Mouse (Mus musculus): ENCODE measurements around the gene Celsr3. TPM values are rescaled to one million over a fixed set of nuclear protein-coding genes. Genes with fewer than 3 reads are reported as not detected.

Gene Celsr3
- polyA plus RNA-seq (2015; fragmentation: Nextera tagmentation; extraction: Ambion mirVana): 0.06 TPM in 2 replicates

DNA sequence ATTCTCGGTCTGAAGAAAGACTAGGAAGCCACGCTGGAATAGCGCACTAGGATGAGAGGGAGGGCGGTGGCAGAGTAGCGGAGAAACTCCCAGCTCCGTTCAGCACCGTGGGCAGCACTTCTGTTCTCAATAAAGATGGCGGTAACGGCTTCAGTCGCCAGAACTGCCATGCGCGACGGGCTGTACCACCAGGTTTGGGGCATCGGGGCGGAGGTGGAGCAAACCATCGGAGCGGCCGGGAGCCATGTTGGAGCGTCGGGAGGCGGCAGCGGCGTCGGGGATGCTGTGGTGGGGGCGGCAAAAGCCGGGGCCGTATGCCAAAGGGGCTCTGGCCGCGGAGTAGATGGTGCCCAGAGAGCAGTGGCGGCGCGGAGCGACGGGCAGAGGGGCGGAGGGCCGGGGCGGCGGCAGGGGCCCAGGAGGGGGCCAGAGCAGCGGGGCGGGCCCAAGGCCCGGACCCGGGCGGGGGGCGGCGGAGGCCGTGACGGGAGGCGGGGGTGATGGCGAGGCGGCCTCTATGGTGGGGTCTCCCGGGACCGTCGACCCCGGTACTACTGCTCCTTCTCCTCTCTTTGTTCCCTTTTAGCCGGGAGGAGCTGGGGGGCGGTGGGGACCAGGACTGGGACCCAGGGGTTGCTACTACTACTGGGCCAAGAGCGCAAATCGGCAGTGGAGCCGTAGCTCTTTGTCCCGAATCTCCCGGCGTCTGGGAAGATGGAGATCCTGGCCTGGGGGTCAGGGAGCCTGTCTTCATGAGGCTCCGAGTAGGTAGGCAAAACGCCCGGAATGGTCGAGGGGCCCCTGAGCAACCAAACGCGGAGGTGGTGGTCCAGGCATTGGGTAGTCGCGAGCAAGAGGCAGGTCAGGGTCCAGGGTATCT is at the start of gene Celsr3:
Gene Celsr3 (plus strand): TSS at position 501 of the 880 bp plus-strand sequence.

DNA sequence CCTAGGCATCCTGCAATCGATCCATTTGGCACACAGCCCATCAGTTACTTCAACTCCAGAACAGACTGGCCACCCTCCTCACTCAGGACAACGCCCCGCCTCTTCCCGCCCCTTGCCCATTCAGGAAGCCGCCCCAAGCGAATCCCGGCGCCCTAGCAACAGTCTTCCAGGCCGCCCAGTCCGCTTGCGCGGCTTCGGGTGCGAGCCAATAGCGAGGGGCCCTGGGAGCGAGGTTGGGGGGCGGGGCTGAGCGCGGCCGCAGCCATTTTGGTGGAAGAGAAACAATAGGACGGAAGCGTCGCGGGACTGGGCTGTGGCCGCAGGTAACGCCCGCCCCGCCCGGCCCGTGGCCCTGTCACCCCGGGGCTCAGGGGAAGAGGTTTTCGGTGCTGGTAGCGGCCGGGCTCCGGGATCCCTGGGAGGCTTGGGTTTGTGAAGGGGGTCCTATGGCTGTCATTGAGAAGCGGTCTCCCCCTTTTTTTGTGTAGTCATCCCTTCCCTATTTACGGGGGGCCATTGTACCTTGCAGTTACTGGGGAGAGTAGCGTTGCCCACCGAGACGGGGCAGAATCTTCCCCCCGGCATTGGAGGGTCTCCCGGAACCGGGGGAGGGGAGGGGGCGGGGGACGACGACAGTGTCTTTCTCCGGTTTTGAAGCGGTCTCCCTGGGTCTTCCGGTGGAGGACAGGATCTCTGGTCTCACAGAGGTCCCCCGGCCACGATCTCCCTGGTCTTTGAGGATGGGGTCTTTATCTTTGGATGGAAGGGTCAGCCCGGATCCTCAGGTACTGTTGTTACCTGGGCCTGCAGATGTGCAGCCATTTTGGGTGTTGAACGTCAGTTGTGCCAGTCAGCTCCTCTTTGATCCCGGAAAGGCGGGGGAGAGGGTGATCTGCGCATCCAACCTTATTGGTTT is 42.3 kb upstream of the Celsr3 start, which contains the start of gene Ip6k2:
Gene Ip6k2 (plus strand): TSS at position 249 of the 916 bp plus-strand sequence.

GRCm38 (mm10) chr9:108808163-108808665 is 17.9 kb upstream of the Celsr3 start, which contains the start of gene Nckipsd:
TSS of gene Nckipsd (plus strand) at chr9:108808368.

DNA sequence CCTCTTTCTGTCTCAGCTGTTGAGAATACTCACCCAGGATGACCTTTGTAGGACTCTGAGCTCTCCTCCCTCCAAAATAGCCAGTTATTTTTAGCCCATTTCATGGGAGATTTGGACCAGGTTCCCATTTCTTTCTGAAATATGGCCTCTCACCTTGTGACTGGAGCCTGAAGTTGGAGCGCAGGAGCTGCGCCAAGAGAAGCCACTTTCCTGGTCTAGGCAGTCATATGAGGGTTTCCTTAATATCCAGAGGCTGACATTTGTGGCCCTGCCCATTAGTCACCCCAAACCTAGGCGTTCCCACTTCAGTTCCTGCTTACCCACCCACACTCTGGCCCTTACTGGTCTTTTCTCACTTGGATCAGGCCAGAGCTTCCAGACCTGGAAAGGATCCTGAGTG is 26.9 kb downstream of the Celsr3 start, which contains the start of gene Slc26a6:
Gene Slc26a6 (plus strand): TSS at position 308 of the 400 bp plus-strand sequence.

Small RNA genes lying within 50 kb of the gene (microRNA-seq; reads per million reads assigned to microRNA genes)
- gene Gm23156: 0 reads per million in 2 experiments

Other genes with a start within 250 kb of the Celsr3 start
- gene Wdr6, start 247.6 kb upstream of the Celsr3 start, polyA plus RNA-seq (2015; fragmentation: Nextera tagmentation; extraction: Ambion mirVana): 15.5 and 17.7 TPM in 2 replicates
- gene P4htm, start 228.7 kb upstream of the Celsr3 start, polyA plus RNA-seq (2015; fragmentation: Nextera tagmentation; extraction: Ambion mirVana): 4.7 and 5.4 TPM in 2 replicates
- gene Arih2, start 176.9 kb upstream of the Celsr3 start, polyA plus RNA-seq (2015; fragmentation: Nextera tagmentation; extraction: Ambion mirVana): 38.6 and 43.2 TPM in 2 replicates
- 126 and 132 TPM in 2 replicates for gene Slc25a20, start 164.2 kb upstream of the Celsr3 start, polyA plus RNA-seq (2015; fragmentation: Nextera tagmentation; extraction: Ambion mirVana)
- 36.5 and 42.6 TPM in 2 replicates for gene Prkar2a, start 137.0 kb upstream of the Celsr3 start, polyA plus RNA-seq (2015; fragmentation: Nextera tagmentation; extraction: Ambion mirVana)
- 21.7 and 26.9 TPM in 2 replicates for gene Ip6k2, start 42.5 kb upstream of the Celsr3 start, polyA plus RNA-seq (2015; fragmentation: Nextera tagmentation; extraction: Ambion mirVana)
- gene Nckipsd, start 18.0 kb upstream of the Celsr3 start, polyA plus RNA-seq (2015; fragmentation: Nextera tagmentation; extraction: Ambion mirVana): 6.4 and 6.5 TPM in 2 replicates
- 5.1 and 5.2 TPM in 2 replicates for gene Slc26a6, start 27.0 kb downstream of the Celsr3 start, polyA plus RNA-seq (2015; fragmentation: Nextera tagmentation; extraction: Ambion mirVana)
- gene Tmem89, start 88.3 kb downstream of the Celsr3 start, polyA plus RNA-seq (2015; fragmentation: Nextera tagmentation; extraction: Ambion mirVana): not detected in 2 replicates
- gene Uqcrc1, start 110.3 kb downstream of the Celsr3 start, polyA plus RNA-seq (2015; fragmentation: Nextera tagmentation; extraction: Ambion mirVana): 871 and 963 TPM in 2 replicates
- 3.6 and 4.5 TPM in 2 replicates for gene Col7a1, start 127.3 kb downstream of the Celsr3 start, polyA plus RNA-seq (2015; fragmentation: Nextera tagmentation; extraction: Ambion mirVana)
- gene Ucn2, start 159.7 kb downstream of the Celsr3 start, polyA plus RNA-seq (2015; fragmentation: Nextera tagmentation; extraction: Ambion mirVana): 0.13 TPM in 1 of 2 replicates, not detected in the other
- 7.3 and 8.6 TPM in 2 replicates for gene Pfkfb4, start 165.5 kb downstream of the Celsr3 start, polyA plus RNA-seq (2015; fragmentation: Nextera tagmentation; extraction: Ambion mirVana)
- 47.1 and 63.1 TPM in 2 replicates for gene Shisa5, start 212.2 kb downstream of the Celsr3 start, polyA plus RNA-seq (2015; fragmentation: Nextera tagmentation; extraction: Ambion mirVana)
- 14.9 and 15.0 TPM in 2 replicates for gene Trex1, start 233.4 kb downstream of the Celsr3 start, polyA plus RNA-seq (2015; fragmentation: Nextera tagmentation; extraction: Ambion mirVana)
- gene Atrip, start 247.8 kb downstream of the Celsr3 start, polyA plus RNA-seq (2015; fragmentation: Nextera tagmentation; extraction: Ambion mirVana): 11.8 and 12.3 TPM in 2 replicates